Mouse (Mus musculus): ENCODE data around the gene Rnf141.

Rnf141 gene

DNA sequence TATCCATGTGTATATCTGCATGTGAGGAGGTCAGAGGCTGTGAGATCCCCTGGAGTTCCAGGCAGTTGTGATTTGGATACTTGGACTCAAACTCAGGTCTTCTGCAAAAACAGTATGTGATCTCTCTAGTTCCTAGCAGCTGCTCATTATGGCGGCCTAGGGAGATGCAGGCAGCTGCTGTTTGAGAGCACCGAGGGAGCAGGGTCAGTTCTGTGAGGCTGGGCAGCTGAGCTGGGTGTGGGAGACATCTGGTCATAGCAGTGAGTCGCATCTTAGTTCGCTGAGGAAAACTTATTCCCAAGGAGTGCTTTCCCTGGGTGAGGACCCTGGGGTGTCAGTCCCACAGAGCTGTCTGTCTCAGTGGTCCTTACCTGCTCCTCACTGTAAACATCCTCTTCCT is 49.5 kb downstream of the Rnf141 start:
- DNase-seq (ENCODE audit: low spot score) = no peak

DNA sequence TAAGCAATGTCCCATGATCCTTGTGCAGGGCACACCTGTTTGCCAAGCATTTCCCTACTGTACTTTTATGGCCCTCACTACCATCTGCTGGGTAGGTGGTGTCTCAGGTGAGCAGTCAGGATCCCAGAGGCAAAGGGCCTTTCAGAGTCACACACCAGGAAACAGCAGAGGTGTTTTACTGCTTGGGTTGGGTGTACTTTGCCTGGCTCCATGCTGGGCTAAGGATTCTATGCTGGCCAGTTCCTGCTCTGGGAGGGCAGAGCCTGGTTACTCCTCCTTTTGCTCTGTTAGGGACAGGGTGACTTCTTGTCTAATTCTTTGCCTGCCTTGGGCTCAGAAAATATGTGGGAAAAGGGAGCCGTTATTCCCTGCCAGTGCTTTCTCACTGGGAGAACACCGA is 51.4 kb downstream of the Rnf141 start:
- no peak for DNase-seq (ENCODE audit: low spot score)

DNA sequence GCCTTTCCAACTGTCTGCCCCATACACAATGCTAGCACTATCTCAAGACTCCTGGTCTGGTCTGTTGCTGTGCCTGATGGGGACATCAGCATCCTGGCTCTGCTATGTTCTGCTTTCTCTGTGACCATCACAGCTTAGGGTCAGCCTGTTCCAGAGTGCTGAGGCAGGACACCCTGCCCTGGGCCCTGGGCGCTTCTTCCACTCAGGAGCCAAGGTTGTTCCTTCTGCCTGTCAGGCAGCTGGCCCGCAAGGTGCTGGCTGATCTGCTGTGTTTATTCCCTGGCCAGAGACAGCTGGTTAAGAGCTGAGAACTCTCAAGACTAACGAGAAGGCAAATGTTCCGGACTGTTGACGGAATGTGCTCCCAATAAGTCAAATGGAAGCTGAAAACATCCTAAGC is 52.1 kb downstream of the Rnf141 start:
- peak; percentile 32 for DNase-seq (ENCODE audit: low spot score)

DNA sequence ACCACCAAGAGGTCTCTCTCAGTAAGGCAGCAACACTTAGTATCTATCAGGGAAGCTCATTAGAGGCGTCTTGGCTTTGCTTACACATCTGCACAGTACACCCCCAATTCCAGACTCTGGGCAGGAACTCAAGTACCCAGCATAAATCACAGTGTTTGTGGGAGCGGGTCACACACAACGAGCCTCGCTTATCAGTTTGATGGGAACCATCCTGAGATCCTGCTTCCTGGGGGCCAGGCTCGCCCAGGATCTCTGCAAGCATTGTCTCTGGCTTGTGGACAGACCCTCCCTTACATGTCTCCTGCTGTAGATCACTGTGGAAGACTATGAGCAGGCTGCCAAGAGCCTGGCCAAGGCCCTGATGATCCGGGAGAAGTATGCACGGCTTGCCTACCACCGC is 53.4 kb downstream of the Rnf141 start:
- DNase-seq (ENCODE audit: low spot score) = peak; percentile 38

GRCm38 (mm10) chr7:110787310-110787709 is 56.9 kb downstream of the Rnf141 start:
- DNase-seq (ENCODE audit: low spot score) = no peak

GRCm38 (mm10) chr7:110785741-110786146 is 58.5 kb downstream of the Rnf141 start:
- no peak for DNase-seq (ENCODE audit: low spot score)

- no peak for DNase-seq (ENCODE audit: low spot score)
These were observed 59.3 kb downstream of the Rnf141 start for GRCm38 (mm10) chr7:110784965-110785364.

DNA sequence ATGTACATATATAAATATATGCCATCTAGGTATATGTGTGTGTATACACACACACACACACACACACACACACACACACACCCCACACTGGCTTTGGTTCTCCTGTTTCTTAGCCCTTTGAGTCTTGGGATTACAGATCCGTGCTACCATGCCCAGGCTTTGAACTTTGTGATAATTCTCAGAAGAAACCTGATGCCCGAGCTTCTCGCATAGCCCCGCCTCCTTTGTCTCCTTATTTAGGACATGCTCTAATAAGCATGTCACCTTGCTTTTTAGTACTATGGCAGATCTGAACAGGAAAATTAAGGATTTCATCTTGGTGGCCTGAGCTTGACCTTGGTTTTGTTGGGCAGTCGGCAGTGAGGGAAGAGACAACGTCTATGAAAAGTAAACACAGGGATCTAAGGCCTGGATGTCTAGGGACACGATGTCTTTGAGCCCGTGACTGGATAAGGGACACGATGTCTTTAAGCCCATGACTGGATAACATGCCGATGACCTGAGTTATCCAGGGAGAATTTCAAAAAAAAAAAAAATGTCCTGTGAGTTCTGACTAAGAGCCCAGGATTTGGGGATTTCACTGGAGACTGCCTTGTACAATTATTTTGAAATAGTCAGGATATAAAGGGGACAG is 61.3 kb downstream of the Rnf141 start:
- DNase-seq (ENCODE audit: low spot score) = no peak

- peak; percentile 55 for DNase-seq (ENCODE audit: low spot score)
These were observed 62.1 kb downstream of the Rnf141 start for GRCm38 (mm10) chr7:110782135-110782534.

GRCm38 (mm10) chr7:110781231-110781711 is 63.0 kb downstream of the Rnf141 start:
- DNase-seq (ENCODE audit: low spot score) = no peak

DNA sequence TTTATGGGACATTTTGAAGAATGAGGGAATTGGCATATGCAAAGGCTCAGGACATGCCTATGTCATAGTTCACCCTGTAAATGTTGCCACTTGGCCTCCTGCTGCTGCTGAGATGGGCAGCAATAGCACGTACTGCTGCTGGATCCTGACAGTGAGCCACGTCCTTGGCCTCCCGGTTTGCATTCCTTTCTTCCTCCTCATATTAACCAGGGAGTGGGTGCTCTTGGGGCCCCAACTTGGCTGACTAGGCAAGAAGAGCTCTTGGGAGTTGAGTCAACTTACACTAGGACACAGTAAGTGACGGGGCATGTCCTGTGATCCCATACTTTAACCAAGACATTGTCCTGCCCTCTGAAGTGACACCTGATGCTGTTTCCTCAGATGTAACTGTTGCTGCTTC is 63.7 kb downstream of the Rnf141 start:
- no peak for DNase-seq (ENCODE audit: low spot score)

GRCm38 (mm10) chr7:110779605-110780111 is 64.6 kb downstream of the Rnf141 start:
- DNase-seq (ENCODE audit: low spot score) = no peak

DNA sequence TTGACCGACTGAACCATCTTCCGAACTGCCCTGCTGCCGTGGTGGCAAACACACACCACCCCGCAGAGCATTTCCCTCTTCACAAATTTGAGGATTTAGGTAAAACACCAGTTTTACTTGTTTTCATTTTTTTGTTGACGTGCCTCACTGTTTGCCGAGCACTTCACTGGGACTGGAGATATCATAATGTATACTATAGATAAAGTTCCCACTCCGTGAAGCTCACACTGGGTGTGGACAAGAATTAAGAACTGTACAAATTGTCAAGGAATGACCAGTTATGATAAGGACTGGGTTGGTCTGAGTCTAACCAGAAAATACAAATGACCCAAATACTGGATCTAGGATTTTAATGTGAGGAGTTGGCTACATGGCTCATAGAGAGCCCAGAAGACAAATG is 65.3 kb downstream of the Rnf141 start:
- DNase-seq (ENCODE audit: low spot score) = no peak

DNA sequence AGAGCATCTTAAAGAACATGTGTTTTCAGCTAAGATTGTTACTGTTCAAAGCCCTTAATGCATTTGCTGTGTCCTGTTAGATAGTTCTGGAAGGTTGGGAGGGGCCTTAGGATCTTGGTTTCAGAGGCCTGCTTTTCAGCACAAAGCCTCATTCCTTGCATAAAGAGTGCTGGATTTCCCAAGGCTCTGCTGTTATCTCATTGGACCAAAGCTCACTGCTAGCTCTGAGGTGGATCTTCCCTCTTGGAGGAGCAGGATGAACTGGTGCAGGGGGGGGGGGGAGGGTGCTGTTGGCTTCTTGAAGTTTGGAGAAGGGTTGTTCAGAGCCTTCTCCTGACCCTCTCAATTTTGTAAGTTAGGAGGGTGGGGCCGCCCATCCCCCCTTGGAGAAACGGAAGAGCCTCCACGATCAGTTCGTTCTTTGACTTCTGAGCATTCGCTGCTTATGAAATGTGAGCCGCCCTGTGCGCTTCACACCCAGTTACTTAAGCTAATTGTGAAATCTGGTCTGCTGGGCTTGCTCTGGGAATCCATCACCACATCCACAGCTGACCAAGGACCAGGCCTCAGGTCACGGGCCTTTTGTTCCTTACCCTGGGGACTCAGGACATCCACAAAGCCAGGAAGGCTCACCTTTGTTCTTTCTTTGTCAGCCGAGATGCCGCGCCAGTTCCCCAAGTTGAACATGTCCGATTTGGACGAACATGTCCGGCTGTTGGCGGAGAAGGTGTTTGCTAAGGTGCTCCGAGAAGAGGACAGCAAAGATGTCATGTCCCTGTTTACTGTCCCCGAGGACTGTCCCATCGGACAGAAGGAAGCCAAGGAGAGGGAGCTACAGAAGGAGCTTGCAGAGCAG is 66.9 kb downstream of the Rnf141 start:
- DNase-seq (ENCODE audit: low spot score) = no peak

- DNase-seq (ENCODE audit: low spot score) = no peak
These were observed 69.6 kb downstream of the Rnf141 start for GRCm38 (mm10) chr7:110774674-110775073.

GRCm38 (mm10) chr7:110774077-110774476 is 70.2 kb downstream of the Rnf141 start:
- no peak for DNase-seq (ENCODE audit: low spot score)

GRCm38 (mm10) chr7:110773204-110774002 is 70.9 kb downstream of the Rnf141 start:
- peak; percentile 72 for DNase-seq (ENCODE audit: low spot score)

DNA sequence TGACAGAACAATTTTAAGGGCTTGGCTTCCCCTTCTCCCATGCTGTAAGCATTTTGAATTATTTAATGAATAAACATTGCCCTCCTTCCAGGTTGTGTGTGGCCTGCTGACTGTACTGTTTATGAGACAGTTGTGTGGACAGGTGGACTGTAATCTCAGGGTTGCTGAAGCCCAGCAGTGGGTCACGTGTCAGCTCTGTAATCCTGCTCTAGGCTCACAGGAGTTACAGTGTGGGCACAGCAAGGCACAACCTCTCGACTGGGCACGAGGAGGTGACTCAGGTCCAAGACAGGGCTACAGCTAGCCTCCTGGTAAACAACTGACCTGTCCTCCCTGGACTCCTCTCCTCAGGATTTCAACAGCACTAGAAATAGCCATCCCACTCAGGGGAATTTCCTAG is 71.9 kb downstream of the Rnf141 start:
- no peak for DNase-seq (ENCODE audit: low spot score)

GRCm38 (mm10) chr7:110770949-110771348 is 73.3 kb downstream of the Rnf141 start:
- DNase-seq (ENCODE audit: low spot score) = no peak

DNA sequence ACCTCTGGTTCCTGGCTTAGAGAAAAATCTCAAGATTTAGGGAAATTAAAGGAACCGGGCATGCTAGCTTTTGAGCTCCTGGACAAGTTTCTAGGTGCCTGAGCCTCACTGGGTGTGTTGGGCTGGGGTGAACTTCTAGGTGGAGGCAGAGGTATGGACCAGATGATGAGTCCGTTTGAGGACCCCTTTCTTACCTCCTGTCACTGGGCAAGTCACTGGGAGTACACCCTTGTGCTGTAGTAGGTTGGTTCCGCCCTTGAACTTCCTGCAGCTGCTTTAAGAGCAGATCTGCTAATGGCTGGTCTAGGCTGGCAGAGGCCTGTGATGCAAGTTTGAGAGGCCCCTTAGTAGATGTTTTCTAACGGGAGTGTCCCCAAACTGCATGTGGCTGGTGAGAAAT is 75.2 kb downstream of the Rnf141 start:
- DNase-seq (ENCODE audit: low spot score) = no peak

GRCm38 (mm10) chr7:110768451-110769064 is 75.7 kb downstream of the Rnf141 start:
- DNase-seq (ENCODE audit: low spot score) = no peak

DNA sequence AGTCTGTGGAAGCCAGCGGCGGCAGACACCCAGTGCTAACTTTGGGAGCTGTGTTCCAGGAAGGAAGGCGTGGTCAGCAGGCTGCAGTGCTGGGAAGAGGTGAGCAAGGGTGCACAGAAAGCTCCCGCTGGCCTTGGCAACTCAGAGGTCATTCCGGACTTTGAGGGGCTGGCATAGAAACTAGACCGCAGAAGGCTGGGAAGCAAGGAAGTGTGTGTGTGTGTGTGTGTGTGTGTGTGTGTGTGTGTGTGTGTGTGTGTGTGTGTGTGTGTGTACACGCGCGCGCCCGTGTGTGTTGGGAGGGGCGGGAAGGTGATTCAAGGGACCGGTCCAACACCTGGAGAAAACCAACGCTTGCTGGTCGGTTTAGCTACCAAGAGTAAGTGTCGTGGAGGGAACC is 76.3 kb downstream of the Rnf141 start, which contains the start of gene Ampd3:
TSS of gene Ampd3 (plus strand) at position 206 of the 400 bp plus-strand sequence.
- DNase-seq (ENCODE audit: low spot score) = no peak
